Mouse (Mus musculus): ENCODE results near the gene Bcar3. TPM values are rescaled to one million over a fixed set of nuclear protein-coding genes. Genes with fewer than 3 reads are reported as not detected.
"Not testable (repeated sequence)": the region's sequence is repeated elsewhere in the genome, so short reads cannot be mapped to it uniquely, and the experiment has no call there.

The Bcar3 gene
- total RNA-seq (2015) (1.0 and 1.6 TPM in 2 replicates), total RNA-seq (2017) (1.6 and 5.0 TPM in 2 replicates)

GRCm38 (mm10) chr3:122293954-122294850 lies at the start of gene Bcar3:
Bcar3 (plus strand) TSS chr3:122294136.
- peak; percentile 59 for ATAC-seq (replicated peaks; ENCODE audit: poor library complexity)

- no peak for ATAC-seq (replicated peaks; ENCODE audit: poor library complexity)
Observed at GRCm38 (mm10) chr3:122244759-122245158, 49.2 kb upstream of the Bcar3 start.

- peak; percentile 66 for ATAC-seq (replicated peaks; ENCODE audit: poor library complexity)
Observed at GRCm38 (mm10) chr3:122245215-122245877, 48.6 kb upstream of the Bcar3 start, which contains the start of gene Gclm. Gclm (plus strand) TSS chr3:122245557.

GRCm38 (mm10) chr3:122245878-122246332 lies 48.0 kb upstream of the Bcar3 start:
- ATAC-seq (replicated peaks; ENCODE audit: poor library complexity): peak; percentile 4; the same call in 1 of the 2 replicates

- ATAC-seq (replicated peaks; ENCODE audit: poor library complexity): no peak
Observed at GRCm38 (mm10) chr3:122246406-122246805, 47.5 kb upstream of the Bcar3 start.

- peak; percentile 47 for ATAC-seq (replicated peaks; ENCODE audit: poor library complexity)
Observed at GRCm38 (mm10) chr3:122246986-122247767, 46.8 kb upstream of the Bcar3 start.

- ATAC-seq (replicated peaks; ENCODE audit: poor library complexity): peak; percentile 32
Observed at GRCm38 (mm10) chr3:122247768-122248100, 46.2 kb upstream of the Bcar3 start.

GRCm38 (mm10) chr3:122252466-122253253 lies 41.3 kb upstream of the Bcar3 start:
- no peak for ATAC-seq (replicated peaks; ENCODE audit: poor library complexity)

GRCm38 (mm10) chr3:122254050-122254449 lies 39.9 kb upstream of the Bcar3 start:
- not testable (repeated sequence) for ATAC-seq (replicated peaks; ENCODE audit: poor library complexity)

GRCm38 (mm10) chr3:122269986-122270385 lies 23.9 kb upstream of the Bcar3 start:
- ATAC-seq (replicated peaks; ENCODE audit: poor library complexity): no peak

GRCm38 (mm10) chr3:122272565-122272964 lies 21.4 kb upstream of the Bcar3 start:
- not testable (repeated sequence) for ATAC-seq (replicated peaks; ENCODE audit: poor library complexity)

- ATAC-seq (replicated peaks; ENCODE audit: poor library complexity): no peak
Observed at GRCm38 (mm10) chr3:122273407-122274240, 20.3 kb upstream of the Bcar3 start.

- peak; percentile 87 for ATAC-seq (replicated peaks; ENCODE audit: poor library complexity)
Observed at GRCm38 (mm10) chr3:122274241-122275024, 19.5 kb upstream of the Bcar3 start, which contains the start of gene Dnttip2. Dnttip2 (plus strand) TSS chr3:122274388.

- ATAC-seq (replicated peaks; ENCODE audit: poor library complexity): no peak
Observed at GRCm38 (mm10) chr3:122275111-122275510, 18.8 kb upstream of the Bcar3 start.

GRCm38 (mm10) chr3:122287195-122287594 lies 6.7 kb upstream of the Bcar3 start:
- ATAC-seq (replicated peaks; ENCODE audit: poor library complexity): no peak

- no peak for ATAC-seq (replicated peaks; ENCODE audit: poor library complexity)
Observed at GRCm38 (mm10) chr3:122288613-122289195, 5.2 kb upstream of the Bcar3 start.

GRCm38 (mm10) chr3:122289344-122289743 lies 4.6 kb upstream of the Bcar3 start:
- not testable (repeated sequence) for ATAC-seq (replicated peaks; ENCODE audit: poor library complexity)

GRCm38 (mm10) chr3:122290696-122291095 lies 3.2 kb upstream of the Bcar3 start:
- ATAC-seq (replicated peaks; ENCODE audit: poor library complexity): peak; percentile 58

All from megakaryocyte progenitor cell, adult 5-6 weeks (primary cell).